In the genomic region with DNA sequence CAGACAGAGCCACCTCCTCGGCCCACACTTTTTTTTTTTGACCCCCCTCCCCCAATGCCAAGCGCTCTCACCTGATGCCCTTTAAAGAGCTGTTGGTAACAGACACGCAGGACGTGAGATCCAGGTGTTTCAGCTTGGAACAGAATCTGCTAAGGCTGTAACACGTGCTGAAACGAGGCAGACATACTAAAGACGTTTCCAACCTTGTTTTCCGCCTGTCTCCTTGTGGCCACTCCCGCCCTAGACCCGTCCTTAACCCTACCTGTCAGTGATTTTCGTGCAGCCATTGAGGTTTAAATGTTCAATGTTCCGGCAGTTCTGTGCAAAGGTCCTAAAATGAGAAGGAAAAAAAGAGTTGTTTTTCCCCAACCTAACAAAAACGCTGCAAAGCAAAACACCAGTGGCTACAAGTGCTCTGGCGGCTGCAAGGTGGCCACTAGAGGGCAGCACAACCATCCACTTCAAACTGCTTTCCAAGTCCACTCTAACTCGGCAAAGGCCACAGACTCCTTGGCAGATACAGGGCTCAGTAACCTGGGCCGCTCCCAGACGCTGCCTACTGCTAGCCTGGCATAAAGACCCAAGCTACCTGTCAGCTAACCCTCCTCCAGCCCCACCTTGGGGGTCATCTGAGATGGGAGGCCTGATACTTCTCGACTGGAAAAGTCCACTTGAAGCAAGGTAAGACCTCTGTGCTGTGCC, we compare ENCODE assay signal across 8 mouse cellular contexts. TPM values are rescaled to one million over a fixed set of nuclear protein-coding genes. Genes with fewer than 3 reads are reported as not detected.
A peak's percentile ranks its signal among the peaks of the same experiment; 100 is the strongest.
DNase-seq lines count a peak whose midpoint lies in the region; ATAC-seq and TF ChIP-seq lines count a peak whose summit lies in the region.

No protein-coding gene starts in this region.

- H3K4me1 ChIP-seq in forebrain, embryonic 10.5 days: 0 out of 2 replicates have a peak, but pooled peaks cover 3% of the 10 kb centered on the region
- H3K4me1 ChIP-seq in heart, embryonic 15.5 days (replicated peaks): no peaks in the 10 kb centered on the region
- H3K4me1 ChIP-seq in liver, embryonic 14.5 days (replicated peaks; ENCODE audit: control insufficient read depth in 2 of 2, insufficient read depth in 2 of 2, low read length in 1 of 2): 0 out of 4 replicates have a peak, but pooled peaks cover 0 to 1% of the 10 kb centered on the region in 2 experiments
- H3K4me1 ChIP-seq in neural tube, embryonic 12.5 days: no peaks in the 10 kb centered on the region
- H3K4me1 ChIP-seq in stomach, postnatal 0 days (replicated peaks; ENCODE audit: control insufficient read depth, insufficient read depth): no peaks in the 10 kb centered on the region

- 35% methylated on average over 18 of the region's 18 CpGs for whole genome bisulfite sequencing in forebrain, embryonic 10.5 days
- 23% methylated on average over 18 of the region's 18 CpGs for WGBS in heart, embryonic 15.5 days
- WGBS in liver, embryonic 14.5 days (ENCODE audit: insufficient replicate concordance): 16% methylated on average over 18 of the region's 18 CpGs
- WGBS in neural tube, embryonic 12.5 days: 30% methylated on average over 18 of the region's 18 CpGs
- WGBS in stomach, postnatal 0 days: 20% methylated on average over 18 of the region's 18 CpGs

- peak; percentile 77 for DNase-seq in c-Kit-positive CD71-negative TER-119-negative erythroid progenitor cells, embryonic 14.5 days (ENCODE audit: low read depth)
- DNase-seq in forebrain, embryonic 10.5 days (ENCODE audit: extremely low spot score, low spot score): peak; percentile 86
- peak; percentile 89 for DNase-seq in kidney, postnatal 14 days
- DNase-seq in liver, embryonic 14.5 days (ENCODE audit: low read depth in 3 of 3, low spot score in 3 of 3): peak; percentile 64 to 66 (median 65)
- DNase-seq in stomach, postnatal 0 days (ENCODE audit: low spot score): peak; percentile 89

- no peak overlapping the region for H3K27ac ChIP-seq in forebrain, embryonic 10.5 days
- no peak overlapping the region for H3K27ac ChIP-seq in heart, embryonic 15.5 days
- H3K27ac ChIP-seq in liver, embryonic 14.5 days: no peak overlapping the region
- no peak overlapping the region for H3K27ac ChIP-seq in neural tube, embryonic 12.5 days
- no peak overlapping the region for H3K27ac ChIP-seq in stomach, postnatal 0 days (replicated peaks)

- TF ChIP-seq CTCF in liver, embryonic 14.5 days (IDR thresholded peaks at IDR 0.05; ENCODE audit: low read depth): peak; percentile 97
- peak; percentile 92 for TF ChIP-seq CTCF in stomach, postnatal 0 days (IDR thresholded peaks at IDR 0.05; ENCODE audit: low read depth)

- peak overlapping the region; percentile 52 for H3K4me2 ChIP-seq in heart, embryonic 15.5 days
- H3K4me2 ChIP-seq in liver, embryonic 14.5 days (ENCODE audit: low read depth): peak overlapping the region; percentile 58
- H3K4me2 ChIP-seq in neural tube, embryonic 12.5 days (replicated peaks): peak overlapping the region; percentile 46
- H3K4me2 ChIP-seq in stomach, postnatal 0 days (replicated peaks; ENCODE audit: low read depth): peak overlapping the region; percentile 51

- no peaks in the 10 kb centered on the region for H3K9me3 ChIP-seq in forebrain, embryonic 10.5 days
- no peaks in the 10 kb centered on the region for H3K9me3 ChIP-seq in heart, embryonic 15.5 days (replicated peaks)
- H3K9me3 ChIP-seq in liver, embryonic 14.5 days (ENCODE audit: control insufficient read depth, low read length): no peaks in the 10 kb centered on the region
- H3K9me3 ChIP-seq in neural tube, embryonic 12.5 days: no peaks in the 10 kb centered on the region
- no peaks in the 10 kb centered on the region for H3K9me3 ChIP-seq in stomach, postnatal 0 days (ENCODE audit: control insufficient read depth, low read length)

- H3K4me3 ChIP-seq in forebrain, embryonic 10.5 days: peak overlapping the region; percentile 22
- peak overlapping the region; percentile 33 for H3K4me3 ChIP-seq in heart, embryonic 15.5 days
- peak overlapping the region in 1 of 2 experiments; percentile 27; a peak in 2 of 4 replicates for H3K4me3 ChIP-seq in liver, embryonic 14.5 days (ENCODE audit: insufficient read depth in 1 of 2, low read depth in 2 of 2, low read length in 2 of 2)
- no peak overlapping the region for H3K4me3 ChIP-seq in neural tube, embryonic 12.5 days
- H3K4me3 ChIP-seq in stomach, postnatal 0 days (ENCODE audit: low read depth, low read length): 0 out of 2 replicates have a peak overlapping the region, but pooled peaks have one; percentile 4

- no peaks in the 10 kb centered on the region for H3K27me3 ChIP-seq in forebrain, embryonic 10.5 days (ENCODE audit: poor library complexity, severe bottlenecking)
- no peaks in the 10 kb centered on the region for H3K27me3 ChIP-seq in heart, embryonic 15.5 days
- no peaks in the 10 kb centered on the region for H3K27me3 ChIP-seq in liver, embryonic 14.5 days (ENCODE audit: control insufficient read depth, insufficient read depth, low read length)
- H3K27me3 ChIP-seq in neural tube, embryonic 12.5 days (replicated peaks): no peaks in the 10 kb centered on the region
- H3K27me3 ChIP-seq in stomach, postnatal 0 days (ENCODE audit: control insufficient read depth, insufficient read depth, low read length): no peaks in the 10 kb centered on the region

- ATAC-seq in CD4-positive, CD25-positive, alpha-beta regulatory T cell, adult 4 months: peak; percentile 47
- ATAC-seq in heart, embryonic 15.5 days (replicated peaks; ENCODE audit: insufficient number of reproducible peaks, insufficient read depth, low FRiP score, low read depth): peak; percentile 74
- peak; percentile 74 for ATAC-seq in liver, embryonic 14.5 days (ENCODE audit: insufficient read depth)
- ATAC-seq in neural tube, embryonic 12.5 days (ENCODE audit: low FRiP score, low read depth): peak; percentile 72
- peak; percentile 78 for ATAC-seq in stomach, postnatal 0 days (ENCODE audit: low FRiP score, low TSS enrichment)

- no peak for TF ChIP-seq EP300 in liver, embryonic 14.5 days (IDR thresholded peaks at IDR 0.05; ENCODE audit: low read depth)
- TF ChIP-seq EP300 in stomach, postnatal 0 days (optimal IDR thresholded peaks at IDR 0.05): no peak

- H3K36me3 ChIP-seq in forebrain, embryonic 10.5 days (replicated peaks): peaks cover 6% of the 10 kb centered on the region; the same call in 1 of the 2 replicates
- H3K36me3 ChIP-seq in heart, embryonic 15.5 days: no peaks in the 10 kb centered on the region
- no peaks in the 10 kb centered on the region for H3K36me3 ChIP-seq in liver, embryonic 14.5 days (replicated peaks; ENCODE audit: control insufficient read depth, insufficient read depth, low read depth)
- no peaks in the 10 kb centered on the region for H3K36me3 ChIP-seq in neural tube, embryonic 12.5 days
- H3K36me3 ChIP-seq in stomach, postnatal 0 days (ENCODE audit: control insufficient read depth, insufficient read depth, low read length): no peaks in the 10 kb centered on the region

- no peak overlapping the region for H3K9ac ChIP-seq in heart, embryonic 15.5 days
- no peak overlapping the region; the same call in 1 of the 2 replicates for H3K9ac ChIP-seq in liver, embryonic 14.5 days (replicated peaks)
- no peak overlapping the region for H3K9ac ChIP-seq in neural tube, embryonic 12.5 days
- H3K9ac ChIP-seq in stomach, postnatal 0 days (ENCODE audit: low read length): peak overlapping the region; percentile 23; the same call in 1 of the 2 replicates

RNA-seq across cellular contexts. Expression of a gene that starts 55.3 kb away (rescaled TPM):
- polyA plus RNA-seq in CD4-positive, CD25-positive, alpha-beta regulatory T cell, adult 4 months (2017; shearing (Covaris generic)): 1 to 10 TPM in 1 of 2 experiments, under 1 TPM in 1; 0.68 to 1.9 TPM
- polyA plus RNA-seq in forebrain, embryonic 10.5 days (2016; fragmentation: Nextera tagmentation; extraction: Ambion mirVana): 5.9 and 6.5 TPM in 2 replicates
- 1.7 and 1.9 TPM in 2 replicates for polyA plus RNA-seq in heart, embryonic 15.5 days (2015; fragmentation: Nextera tagmentation; extraction: Ambion mirVana)
- polyA plus RNA-seq in liver, embryonic 14.5 days (2012; rRNA removed): 0.57 and 0.75 TPM in 2 replicates
- 0.80 and 0.88 TPM in 2 replicates for polyA plus RNA-seq in liver, embryonic 14.5 days (2014; fragmentation: Nextera tagmentation; extraction: Ambion mirVana)
- 13.2 and 14.8 TPM in 2 replicates for polyA plus RNA-seq in neural tube, embryonic 12.5 days (2016; fragmentation: Nextera tagmentation; extraction: Ambion mirVana)
- 0.90 and 1.5 TPM in 2 replicates for polyA plus RNA-seq in stomach, postnatal 0 days (2015; fragmentation: Nextera tagmentation; extraction: Ambion mirVana)

RNA-seq across cellular contexts. Expression of a gene that starts 60.0 kb away (rescaled TPM):
- polyA plus RNA-seq in CD4-positive, CD25-positive, alpha-beta regulatory T cell, adult 4 months (2017; shearing (Covaris generic)): 10 to 100 TPM; 34.9 to 36.2 TPM
- polyA plus RNA-seq in forebrain, embryonic 10.5 days (2016; fragmentation: Nextera tagmentation; extraction: Ambion mirVana): 35.4 and 39.1 TPM in 2 replicates
- polyA plus RNA-seq in heart, embryonic 15.5 days (2015; fragmentation: Nextera tagmentation; extraction: Ambion mirVana): 18.1 and 22.2 TPM in 2 replicates
- polyA plus RNA-seq in liver, embryonic 14.5 days (2012; rRNA removed): 58.6 and 72.6 TPM in 2 replicates
- 46.0 and 55.4 TPM in 2 replicates for polyA plus RNA-seq in liver, embryonic 14.5 days (2014; fragmentation: Nextera tagmentation; extraction: Ambion mirVana)
- 49.3 and 52.0 TPM in 2 replicates for polyA plus RNA-seq in neural tube, embryonic 12.5 days (2016; fragmentation: Nextera tagmentation; extraction: Ambion mirVana)
- polyA plus RNA-seq in stomach, postnatal 0 days (2015; fragmentation: Nextera tagmentation; extraction: Ambion mirVana): 14.4 and 16.5 TPM in 2 replicates
